Mouse (Mus musculus) G1E (cell line): ENCODE data around the gene Zfp385b. TPM values are rescaled to one million over a fixed set of nuclear protein-coding genes. Genes with fewer than 3 reads are reported as not detected.

Experiments used
- ATAC-seq: 2 replicates; pipeline ENCODE4 v1.8.0; 2016; ENCODE audit warnings: mild to moderate bottlenecking; ENCODE audit not compliant: insufficient number of reproducible peaks, poor library complexity, low FRiP score, severe bottlenecking; ENCODE audit errors: extremely low read depth
- DNase-seq: peaks from one replicate; pipeline ENCODE4 v3.0.0; 2012; ENCODE audit warnings: low spot score
- H3K27me3 ChIP-seq: 2 replicates; pipeline ENCODE4 v1.6.1; 2012; ENCODE audit warnings: mild to moderate bottlenecking, low read length, inconsistent platforms; ENCODE audit not compliant: insufficient read depth
- H3K36me3 ChIP-seq: replicated peaks from 2 replicates; pipeline ENCODE3; 2012; ENCODE audit warnings: mild to moderate bottlenecking, inconsistent platforms
- H3K4me1 ChIP-seq: 2 replicates; pipeline ENCODE4 v1.6.1; 2012; ENCODE audit warnings: low read depth, low read length, inconsistent platforms, mixed read lengths; ENCODE audit not compliant: insufficient read depth
- H3K4me3 ChIP-seq: 2 replicates; pipeline ENCODE4 v1.5.1; 2012; ENCODE audit warnings: low read depth, mild to moderate bottlenecking, inconsistent platforms, low read length, moderate library complexity, mixed read lengths
- H3K9me3 ChIP-seq: replicated peaks from 2 replicates; pipeline ENCODE4 v1.6.1; 2012; ENCODE audit warnings: inconsistent platforms
- CTCF ChIP-seq: IDR thresholded peaks from 2 replicates; pipeline ENCODE4 v1.5.1; 2012; ENCODE audit warnings: low read depth, low read length, inconsistent platforms, mixed read lengths
- GATA1 ChIP-seq: IDR thresholded peaks from 2 replicates; pipeline ENCODE4 v1.6.1; 2012; ENCODE audit warnings: borderline replicate concordance, low read length, inconsistent platforms, mixed read lengths
- GATA2 ChIP-seq: IDR thresholded peaks from 2 replicates; pipeline ENCODE4 v1.6.1; 2012; ENCODE audit warnings: low read depth, low read length, inconsistent platforms, borderline replicate concordance
- POLR2AphosphoS5 ChIP-seq: IDR thresholded peaks from 2 replicates; pipeline ENCODE4 v1.6.1; 2012; ENCODE audit warnings: low read depth, low read length, inconsistent platforms; ENCODE audit not compliant: insufficient replicate concordance
- TAL1 ChIP-seq: conservative IDR thresholded peaks from 2 replicates; pipeline ENCODE4 v1.6.1; 2012; ENCODE audit warnings: low read depth, low read length, inconsistent platforms, mixed read lengths
- polyA plus RNA-seq: library from polyadenylated mRNA; stranded (reverse); fragments of >175 nt; gene quantifications from 2 replicates; pipeline ENCODE4 v1.2.3, GENCODE M21; 2012
- total RNA-seq, 2 experiments: library from RNA; stranded (forward) in 1 of 2; stranded (reverse) in 1 of 2; fragments of 200-1000 nt in 1 of 2; fragments of >200 nt in 1 of 2; fragmentation: Nextera tagmentation in 1 of 2; gene quantifications; 2 replicates each; pipeline ENCODE4 v1.2.3; 2014 to 2017

The Zfp385b gene
- total and polyA plus RNA-seq, 3 experiments = 0.71 TPM; not detected in 2

DNA sequence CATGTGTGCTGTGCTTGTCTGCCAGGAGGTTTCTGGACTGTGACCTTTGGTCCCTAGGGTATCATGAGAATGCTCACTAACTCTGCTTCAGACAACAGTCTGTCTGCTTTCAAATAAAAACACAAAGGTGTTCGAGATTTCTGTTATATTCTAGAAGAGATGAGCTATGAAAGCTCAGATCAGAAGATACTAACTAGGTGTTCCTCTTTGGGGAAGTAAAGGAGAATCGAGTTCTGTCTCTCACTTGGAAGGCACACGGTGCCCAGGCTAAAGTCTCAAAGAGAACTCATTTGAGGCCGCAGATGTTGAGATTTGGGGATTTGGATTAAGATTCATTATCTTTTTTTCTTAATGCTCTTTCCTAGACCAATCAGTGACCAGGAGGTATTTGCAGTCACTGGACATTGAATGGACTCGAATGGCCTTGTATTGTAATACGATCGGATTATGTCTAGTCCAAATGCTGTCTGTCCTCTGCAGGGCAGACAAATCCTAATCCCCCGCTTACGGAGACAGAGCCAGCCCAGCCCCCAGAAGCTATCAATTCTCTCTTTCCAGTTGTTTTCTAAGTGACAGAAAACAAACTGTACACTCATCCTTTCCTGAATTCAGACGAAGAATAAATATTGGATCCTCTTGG lies 42.3 kb downstream of the Zfp385b start:
- H3K27me3 ChIP-seq = no peaks in the 10 kb centered on the region
- no peaks in the 10 kb centered on the region for H3K36me3 ChIP-seq
- no peak for ATAC-seq
- peaks cover 19% of the 10 kb centered on the region for H3K9me3 ChIP-seq
- TF ChIP-seq CTCF = no peak
- H3K4me3 ChIP-seq = no peak overlapping the region
- DNase-seq = no peak
- H3K4me1 ChIP-seq = no peaks in the 10 kb centered on the region

DNA sequence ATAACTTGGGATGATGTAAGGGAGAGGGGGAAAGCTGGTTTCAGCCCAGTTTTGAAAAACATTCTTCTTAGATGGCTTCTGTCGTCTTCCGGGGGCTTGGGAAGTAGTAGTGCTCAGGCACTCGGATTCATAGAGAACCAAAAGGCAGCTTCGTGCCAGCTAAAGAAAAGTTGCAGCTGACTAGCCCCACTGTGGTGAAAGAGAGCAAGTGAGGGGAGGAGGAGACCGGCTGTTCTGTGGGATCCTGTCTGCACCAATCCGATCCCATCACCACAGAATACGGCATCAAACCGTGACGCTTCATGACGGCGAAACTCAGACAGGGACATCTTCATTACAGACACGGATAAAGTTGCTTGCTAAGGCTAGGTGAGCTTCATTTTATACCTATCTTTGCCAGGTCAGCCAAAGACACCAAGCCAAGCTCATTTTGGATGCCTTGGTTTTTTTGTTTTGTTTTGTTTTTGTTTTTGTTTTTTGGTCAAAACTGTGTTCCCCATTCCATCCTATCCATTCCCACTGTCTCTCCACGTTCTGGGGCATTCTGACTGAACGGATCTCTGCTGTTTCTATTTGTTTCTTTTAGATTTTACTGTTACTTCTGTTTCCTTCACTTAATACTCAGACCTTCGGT lies 44.1 kb downstream of the Zfp385b start:
- no peaks in the 10 kb centered on the region for H3K4me1 ChIP-seq
- peaks cover 30% of the 10 kb centered on the region for H3K9me3 ChIP-seq
- no peaks in the 10 kb centered on the region for H3K27me3 ChIP-seq
- no peaks in the 10 kb centered on the region for H3K36me3 ChIP-seq
- DNase-seq (no peak), ATAC-seq (no peak)
- TF ChIP-seq POLR2AphosphoS5 (no peak), GATA1 (no peak), CTCF (no peak)
- no peak overlapping the region for H3K4me3 ChIP-seq

DNA sequence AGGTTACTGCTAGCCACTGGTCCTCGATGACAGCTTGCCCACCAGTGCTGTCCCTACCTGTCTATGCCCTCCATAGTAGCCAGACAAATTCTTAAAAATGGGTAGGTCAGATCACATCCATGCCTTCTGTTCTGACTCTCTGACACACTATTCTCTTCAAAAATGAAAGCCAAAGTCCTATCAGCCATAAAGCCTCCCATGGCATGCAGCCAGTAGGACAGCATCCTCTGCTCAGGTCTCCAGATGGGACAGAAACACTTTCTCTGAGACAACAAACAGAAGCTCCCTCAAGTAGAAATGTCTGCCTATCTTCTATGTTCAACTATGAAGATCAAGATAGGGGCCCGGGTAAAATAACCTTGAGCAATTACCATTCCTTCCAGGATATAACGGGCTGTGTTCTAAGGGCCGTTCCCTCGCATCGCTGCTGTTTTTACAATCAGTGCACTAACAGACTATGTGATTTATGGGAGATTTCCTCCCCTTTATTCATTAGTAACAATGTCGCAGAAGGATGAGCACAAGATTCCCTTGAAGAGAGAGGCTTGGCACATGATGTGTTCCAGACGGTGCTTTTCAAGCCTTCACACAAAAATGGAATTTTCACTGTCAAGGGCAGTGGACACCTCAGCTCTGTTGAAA lies 49.3 kb downstream of the Zfp385b start:
- H3K4me1 ChIP-seq = no peaks in the 10 kb centered on the region
- no peak overlapping the region for H3K4me3 ChIP-seq
- H3K9me3 ChIP-seq = peaks cover 39% of the 10 kb centered on the region
- H3K27me3 ChIP-seq = no peaks in the 10 kb centered on the region
- DNase-seq (no peak), ATAC-seq (no peak)
- TF ChIP-seq GATA2 (no peak), POLR2AphosphoS5 (no peak), GATA1 (no peak), TAL1 (no peak), CTCF (no peak)
- H3K36me3 ChIP-seq = no peaks in the 10 kb centered on the region

DNA sequence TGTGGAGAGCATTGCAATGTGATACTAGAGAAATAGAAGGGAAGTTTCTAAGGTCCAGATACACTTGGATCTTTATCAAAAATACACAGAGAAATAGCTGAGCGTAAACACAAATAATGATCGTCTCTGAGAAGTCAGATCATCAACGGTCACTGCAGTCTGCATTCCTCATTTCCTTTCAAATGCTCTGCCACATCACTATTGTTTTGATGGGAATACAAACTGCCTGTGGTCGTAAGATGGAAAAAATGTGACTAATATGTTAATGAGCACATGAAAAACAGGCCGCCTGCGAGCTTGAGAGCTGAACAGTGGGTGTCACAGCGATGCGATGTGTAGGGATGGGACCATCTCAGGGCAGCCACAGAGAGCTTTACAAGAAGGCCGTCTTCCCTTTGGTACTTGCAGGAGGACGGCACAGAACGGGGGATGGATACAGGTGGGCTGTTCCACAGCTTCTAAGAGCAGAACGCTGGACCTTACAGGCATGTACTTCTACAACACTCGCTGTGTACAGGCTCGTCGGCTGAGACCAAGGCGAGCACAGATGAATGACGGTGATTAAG lies 51.0 kb downstream of the Zfp385b start:
- Histone ChIP-seq H3K9me3 (peaks cover 38% of the 10 kb centered on the region), H3K36me3 (no peaks in the 10 kb centered on the region), H3K4me3 (no peak overlapping the region), H3K4me1 (no peaks in the 10 kb centered on the region), H3K27me3 (no peaks in the 10 kb centered on the region)
- no peak for TF ChIP-seq POLR2AphosphoS5
- TF ChIP-seq TAL1 = no peak
- TF ChIP-seq GATA2 = no peak
- no peak for TF ChIP-seq GATA1
- no peak for TF ChIP-seq CTCF
- no peak for ATAC-seq
- no peak for DNase-seq

DNA sequence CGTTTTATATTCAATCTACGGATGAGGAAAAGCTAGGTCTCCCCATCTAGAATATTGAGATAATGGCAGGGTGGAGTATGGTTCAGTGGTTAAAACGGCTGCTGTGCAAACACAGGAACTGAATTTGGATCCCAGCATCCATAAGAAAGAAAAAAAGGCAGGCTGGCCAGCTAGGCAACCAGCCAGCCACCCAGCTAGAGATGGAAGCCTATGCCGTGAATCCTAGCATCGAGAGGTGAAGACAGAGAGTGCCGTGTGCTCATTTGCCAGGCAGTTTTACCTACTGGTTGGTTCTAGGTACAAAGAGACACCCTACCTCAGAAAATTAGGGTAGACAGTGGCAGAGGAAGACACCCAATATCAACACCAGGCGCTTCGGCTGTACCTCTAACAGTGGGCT lies 57.5 kb downstream of the Zfp385b start:
- Histone ChIP-seq H3K4me1 (no peaks in the 10 kb centered on the region), H3K9me3 (peaks cover 28% of the 10 kb centered on the region), H3K36me3 (no peaks in the 10 kb centered on the region), H3K27me3 (no peaks in the 10 kb centered on the region), H3K4me3 (no peak overlapping the region)
- DNase-seq = no peak
- no peak for ATAC-seq
- TF ChIP-seq CTCF = no peak
- TF ChIP-seq GATA2 = no peak
- TF ChIP-seq POLR2AphosphoS5 = no peak
- TF ChIP-seq TAL1 = no peak
- TF ChIP-seq GATA1 = no peak

DNA sequence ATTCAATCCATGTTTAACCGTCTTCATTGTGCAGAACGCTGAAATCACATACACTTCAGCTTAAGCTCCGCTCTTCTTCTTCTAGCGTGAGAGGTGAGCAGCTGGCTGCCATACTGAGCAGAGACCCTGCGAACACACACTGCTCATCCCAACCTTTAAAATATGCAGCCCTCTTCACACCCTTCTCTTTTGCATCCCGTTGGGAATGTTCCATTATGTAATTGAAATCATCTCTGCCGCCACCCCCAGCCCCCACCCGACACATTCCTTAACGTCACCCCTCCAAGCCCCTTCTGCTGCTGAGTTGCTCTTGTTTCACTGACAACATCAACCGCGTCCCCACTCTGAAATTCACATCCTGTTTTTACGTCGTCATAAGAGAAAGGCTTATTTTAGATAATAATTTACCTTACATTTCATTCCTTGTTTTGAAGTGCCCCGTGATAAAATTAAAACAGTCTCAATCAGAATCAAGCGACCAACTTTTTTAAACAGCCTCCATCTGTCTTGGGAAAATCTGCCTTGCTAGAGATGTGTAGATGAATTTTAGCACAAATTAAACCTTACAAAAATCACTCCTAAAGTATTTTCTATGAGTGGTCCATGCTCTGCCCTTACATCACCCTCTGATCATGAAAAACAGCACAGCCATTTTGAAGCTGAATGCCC lies 60.9 kb downstream of the Zfp385b start:
- Histone ChIP-seq H3K4me1 (no peaks in the 10 kb centered on the region), H3K4me3 (no peak overlapping the region), H3K36me3 (no peaks in the 10 kb centered on the region), H3K9me3 (peaks cover 31% of the 10 kb centered on the region), H3K27me3 (no peaks in the 10 kb centered on the region)
- no peak for ATAC-seq
- no peak for TF ChIP-seq TAL1
- no peak for TF ChIP-seq CTCF
- TF ChIP-seq POLR2AphosphoS5 = no peak
- no peak for TF ChIP-seq GATA1
- no peak for TF ChIP-seq GATA2
- no peak for DNase-seq
